5 mouse cellular contexts compared by ENCODE assay signal in genomic region chr17:28369056-28369455, GRCm38 (mm10).
"Had no signal": no experiment of that assay in that cellular context is flagged by ENCODE, and none has a peak within 500 bp of the region (broad histone marks: within the 10 kb centered on the region; RNA-seq: fewer than 3 reads in every experiment).

No protein-coding gene starts in this region.

- H3K4me3 ChIP-seq: left cerebral cortex, adult 2 months; limb, embryonic 10.5 days; liver, embryonic 15.5 days; midbrain, embryonic 13.5 days had no signal

- ATAC-seq: midbrain, embryonic 13.5 days had no signal

- H3K9me3 ChIP-seq: limb, embryonic 10.5 days; liver, embryonic 15.5 days; midbrain, embryonic 13.5 days had no signal

- H3K36me3 ChIP-seq: limb, embryonic 10.5 days; liver, embryonic 15.5 days; midbrain, embryonic 13.5 days had no signal

- H3K27ac ChIP-seq: hindbrain, embryonic 14.5 days; left cerebral cortex, adult 2 months; limb, embryonic 10.5 days; liver, embryonic 15.5 days; midbrain, embryonic 13.5 days had no signal

- H3K9ac ChIP-seq: hindbrain, embryonic 14.5 days; liver, embryonic 15.5 days; midbrain, embryonic 13.5 days had no signal

- H3K4me2 ChIP-seq: hindbrain, embryonic 14.5 days; liver, embryonic 15.5 days; midbrain, embryonic 13.5 days had no signal
